Mouse (Mus musculus) liver, adult 2 months (tissue): ENCODE results near the gene Tmtc4. TPM values are rescaled to one million over a fixed set of nuclear protein-coding genes. Genes with fewer than 3 reads are reported as not detected.
A peak's percentile ranks its signal among the peaks of the same experiment; 100 is the strongest.

ENCODE experiments used
- DNase-seq: peaks from one replicate; pipeline ENCODE4 v3.0.0-alpha.2; 2011; ENCODE audit warnings: low read depth, low spot score; ENCODE audit errors: extremely low read depth
- H3K27ac ChIP-seq: fragments of 200-500 bp; replicated peaks from 2 replicates; pipeline ENCODE4 v1.5.1; 2012; ENCODE audit warnings: low read depth, mild to moderate bottlenecking, control low read depth, inconsistent platforms, low read length; ENCODE audit not compliant: insufficient read depth
- H3K27me3 ChIP-seq: fragments of 200-500 bp; 2 replicates; pipeline ENCODE4 v1.6.1; 2012; ENCODE audit warnings: mild to moderate bottlenecking, moderate library complexity, low read length, inconsistent platforms; ENCODE audit not compliant: control insufficient read depth, insufficient read depth
- H3K36me3 ChIP-seq: fragments of 200-500 bp; 2 replicates; pipeline ENCODE4 v1.6.1; 2012; ENCODE audit warnings: low read length, inconsistent platforms; ENCODE audit not compliant: control insufficient read depth, insufficient read depth
- H3K4me1 ChIP-seq: fragments of 200-500 bp; 2 replicates; pipeline ENCODE4 v1.6.1; 2011; ENCODE audit warnings: low read length; ENCODE audit not compliant: control insufficient read depth, insufficient read depth
- H3K4me3 ChIP-seq: fragments of 200-500 bp; 2 replicates; pipeline ENCODE4 v1.5.1; 2011; ENCODE audit warnings: low read depth, mild to moderate bottlenecking, control low read depth, low read length, moderate library complexity; ENCODE audit not compliant: insufficient read depth
- H3K79me2 ChIP-seq: fragments of 200-500 bp; 2 replicates; pipeline ENCODE4 v1.6.1; 2012; ENCODE audit warnings: inconsistent platforms, mild to moderate bottlenecking, low read length, moderate library complexity; ENCODE audit not compliant: control insufficient read depth, insufficient read depth
- H3K9ac ChIP-seq: fragments of 200-500 bp; 2 replicates; pipeline ENCODE4 v1.6.1; 2012; ENCODE audit warnings: low read depth, mild to moderate bottlenecking, control low read depth, inconsistent platforms, low read length
- CTCF ChIP-seq: fragments of 200-500 bp; IDR thresholded peaks from 2 replicates; pipeline ENCODE4 v1.5.1; 2011; ENCODE audit warnings: low read depth, low read length, control low read depth
- POLR2A ChIP-seq: fragments of 200-500 bp; IDR thresholded peaks from 2 replicates; pipeline ENCODE4 v1.6.1; 2011; ENCODE audit warnings: low read length, control low read depth; ENCODE audit not compliant: insufficient read depth; ENCODE audit errors: extremely low read depth
- WGBS: fragments of 180-500 bp; shearing (Covaris S2); methylation state at CpG from one replicate; pipeline ENCODE4 v1.1.7; 2018; 5-methylcytosine and 5-hydroxymethylcytosine counted together
- polyA plus RNA-seq: library from polyadenylated mRNA; depleted of rRNA; stranded (reverse); fragments of >200 nt; gene quantifications from 2 replicates; pipeline ENCODE4 v1.2.3, GENCODE M21; 2012
- total RNA-seq: library from RNA; depleted of rRNA; stranded (reverse); fragments of >200 nt; gene quantifications from 2 replicates; pipeline ENCODE4 v1.2.3, GENCODE M21; 2014

Tmtc4 gene
- total and polyA plus RNA-seq, 2 experiments = 5.3 to 7.0 TPM

DNA sequence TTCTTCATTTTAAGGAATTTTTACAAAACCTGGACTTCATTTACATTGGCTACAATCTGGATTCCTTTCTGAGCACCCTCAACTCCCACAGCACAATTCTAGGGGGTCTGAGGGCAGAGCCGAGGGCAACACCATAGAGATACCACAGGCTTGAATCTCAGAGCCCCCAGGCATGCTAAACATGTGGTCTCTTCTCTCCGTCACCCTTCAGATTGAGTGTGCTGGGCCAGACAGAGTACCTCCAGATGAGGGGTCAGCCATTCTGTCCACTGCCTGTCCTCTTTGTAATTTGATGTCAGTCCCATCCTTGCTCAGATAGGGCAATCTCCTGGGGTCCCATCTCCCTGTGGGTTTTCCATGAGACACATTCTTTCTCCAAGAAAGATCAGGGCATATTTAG, 102.1 kb downstream of the Tmtc4 start:
- H3K27ac ChIP-seq = no peak overlapping the region
- TF ChIP-seq POLR2A = no peak
- TF ChIP-seq CTCF = no peak
- no peaks in the 10 kb centered on the region for H3K27me3 ChIP-seq
- H3K4me3 ChIP-seq = no peak overlapping the region
- DNase-seq = no peak
- H3K36me3 ChIP-seq = peaks cover 8% of the 10 kb centered on the region
- H3K4me1 ChIP-seq = peaks cover 10% of the 10 kb centered on the region; the same call in 1 of the 2 replicates
- 95% methylated on average over 2 of the region's 2 CpGs for WGBS
- H3K79me2 ChIP-seq = no peaks in the 10 kb centered on the region
- no peak overlapping the region for H3K9ac ChIP-seq

DNA sequence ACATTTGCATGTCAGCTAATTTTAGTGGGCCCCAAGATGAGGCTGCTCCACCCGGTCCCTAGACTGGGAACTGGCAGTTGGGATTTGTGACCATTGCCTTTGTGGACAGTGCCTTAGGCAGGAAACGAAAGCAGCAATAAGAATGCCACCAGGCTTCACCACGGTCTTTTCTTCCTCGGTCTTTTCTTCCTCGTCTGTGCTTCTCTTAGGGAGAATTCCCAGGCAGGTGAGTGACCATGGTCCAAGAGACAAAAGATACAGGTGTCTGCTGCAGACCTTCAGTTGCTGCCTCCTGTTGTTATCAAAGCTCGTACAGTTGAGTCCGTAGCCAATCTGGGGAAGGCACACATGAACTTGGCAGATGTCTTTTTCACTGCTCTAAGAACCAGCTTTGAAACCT, 103.5 kb downstream of the Tmtc4 start:
- DNase-seq = no peak
- 92% methylated on average over 7 of the region's 7 CpGs for WGBS
- H3K27ac ChIP-seq = no peak overlapping the region
- H3K9ac ChIP-seq = no peak overlapping the region
- no peaks in the 10 kb centered on the region for H3K27me3 ChIP-seq
- no peak for TF ChIP-seq CTCF
- TF ChIP-seq POLR2A = no peak
- H3K79me2 ChIP-seq = no peaks in the 10 kb centered on the region
- peaks cover 11% of the 10 kb centered on the region; the same call in 1 of the 2 replicates for H3K4me1 ChIP-seq
- H3K36me3 ChIP-seq = peaks cover 6% of the 10 kb centered on the region; the same call in 1 of the 2 replicates
- H3K4me3 ChIP-seq = no peak overlapping the region

DNA sequence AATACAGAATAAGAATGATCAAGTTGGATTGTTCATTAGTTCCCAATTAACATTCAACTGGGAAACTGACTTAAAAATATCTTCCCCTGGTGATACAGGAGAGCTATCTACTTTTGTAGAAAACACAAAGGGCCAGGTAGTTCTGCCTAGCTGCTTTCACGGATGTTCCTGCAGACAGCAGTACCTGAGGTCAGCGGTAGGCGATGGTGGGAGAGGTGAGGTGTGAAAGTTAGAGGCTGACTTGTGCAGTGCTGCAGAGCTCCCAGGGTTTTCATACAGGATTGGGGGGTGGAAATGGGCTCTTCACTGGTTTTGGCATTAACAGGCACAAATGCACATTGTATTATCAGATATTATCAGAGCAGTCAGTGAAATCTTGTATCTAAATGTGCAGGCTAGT, 106.0 kb downstream of the Tmtc4 start:
- no peak overlapping the region for H3K9ac ChIP-seq

DNA sequence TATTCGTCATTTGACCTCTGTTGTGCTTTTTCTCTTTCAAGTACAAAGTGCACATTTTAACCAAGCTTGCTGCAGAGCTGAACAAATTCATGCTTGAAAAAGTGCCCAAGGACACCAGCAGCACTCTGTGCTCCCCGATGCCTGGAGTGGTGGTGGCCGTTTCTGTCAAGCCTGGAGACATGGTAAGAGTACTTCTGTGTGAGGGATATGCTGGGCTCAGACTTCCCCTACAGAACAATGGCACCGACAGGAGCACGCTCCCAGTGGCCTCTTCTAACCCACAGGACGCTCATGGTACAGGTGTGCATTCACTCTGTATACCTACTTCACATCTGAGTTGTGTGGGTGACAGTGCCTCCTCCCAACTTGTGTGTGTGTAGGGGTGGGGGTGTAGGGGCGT, 107.1 kb downstream of the Tmtc4 start:
- Histone ChIP-seq H3K9ac (peak overlapping the region; percentile 2; the same call in 1 of the 2 replicates), H3K79me2 (no peaks in the 10 kb centered on the region), H3K4me1 (peaks cover 15% of the 10 kb centered on the region), H3K27ac (peak overlapping the region; percentile 52), H3K27me3 (no peaks in the 10 kb centered on the region), H3K36me3 (no peaks in the 10 kb centered on the region), H3K4me3 (no peak overlapping the region)
- 33% methylated on average over 7 of the region's 7 CpGs for WGBS
- TF ChIP-seq POLR2A (no peak), CTCF (no peak)
- peak; percentile 86 for DNase-seq

More for the DNA sequence above, 106.0 kb downstream of the Tmtc4 start:
- no peak for DNase-seq
- no peaks in the 10 kb centered on the region for H3K79me2 ChIP-seq
- 78% methylated on average over 3 of the region's 3 CpGs for WGBS
- H3K4me3 ChIP-seq = no peak overlapping the region
- peaks cover 4% of the 10 kb centered on the region; the same call in 1 of the 2 replicates for H3K36me3 ChIP-seq
- H3K4me1 ChIP-seq = peaks cover 11% of the 10 kb centered on the region
- H3K27me3 ChIP-seq = no peaks in the 10 kb centered on the region
- H3K27ac ChIP-seq = peak overlapping the region; percentile 16; the same call in 1 of the 2 replicates
- TF ChIP-seq CTCF (no peak), POLR2A (no peak)

DNA sequence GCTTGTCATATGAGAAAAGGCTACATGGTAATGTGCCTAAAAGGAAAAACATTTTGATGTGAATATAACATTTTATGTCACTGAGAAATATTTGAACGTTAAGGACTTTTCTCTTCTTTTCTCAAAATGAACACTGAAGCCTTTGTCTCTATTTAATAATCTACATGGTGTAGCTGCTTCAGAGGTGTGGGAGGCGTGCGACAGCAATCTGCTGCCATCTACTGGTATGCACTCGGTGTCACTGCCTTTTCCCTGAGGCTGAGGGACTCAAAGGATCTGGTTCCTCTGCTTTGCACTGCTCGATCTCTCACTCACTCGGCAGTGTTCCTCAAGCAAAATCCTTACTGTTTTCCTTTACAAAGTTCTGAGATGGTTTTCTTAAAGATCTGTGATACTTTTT, 107.7 kb downstream of the Tmtc4 start:
- Histone ChIP-seq H3K27me3 (no peaks in the 10 kb centered on the region), H3K4me1 (peaks cover 15% of the 10 kb centered on the region), H3K4me3 (no peak overlapping the region; the same call in 1 of the 2 replicates), H3K9ac (no peak overlapping the region), H3K27ac (0 out of 2 replicates have a peak overlapping the region, but pooled peaks have one; percentile 57), H3K79me2 (no peaks in the 10 kb centered on the region), H3K36me3 (no peaks in the 10 kb centered on the region)
- no peak for TF ChIP-seq POLR2A
- TF ChIP-seq CTCF = peak; percentile 100
- WGBS = 1% methylated on average over 6 of the region's 6 CpGs
- DNase-seq = peak; percentile 65

DNA sequence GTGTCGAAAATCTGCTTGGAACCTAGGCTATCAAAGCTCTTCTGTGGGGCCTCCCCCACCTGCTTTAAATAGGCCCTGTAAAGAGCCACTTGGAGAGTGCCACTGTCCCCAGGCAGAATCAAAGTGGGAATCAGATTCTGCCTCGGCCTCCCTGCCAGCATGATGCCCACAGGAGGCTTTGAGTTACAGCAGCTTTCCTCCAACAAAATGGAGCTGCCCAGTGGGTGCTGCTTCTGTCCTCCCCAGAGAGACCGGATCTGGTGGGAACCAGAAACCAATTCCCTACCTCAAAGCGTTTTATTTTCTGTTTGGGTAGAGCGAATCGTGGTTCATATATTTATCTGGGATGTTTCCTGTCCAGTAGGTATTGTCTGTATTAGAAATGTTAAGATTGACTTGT, 108.2 kb downstream of the Tmtc4 start:
- Histone ChIP-seq H3K27ac (no peak overlapping the region), H3K4me1 (peaks cover 15% of the 10 kb centered on the region), H3K4me3 (no peak overlapping the region), H3K27me3 (no peaks in the 10 kb centered on the region), H3K79me2 (no peaks in the 10 kb centered on the region), H3K36me3 (no peaks in the 10 kb centered on the region), H3K9ac (no peak overlapping the region)
- no peak for DNase-seq
- WGBS = 81% methylated on average over 6 of the region's 6 CpGs
- TF ChIP-seq CTCF = no peak
- TF ChIP-seq POLR2A = no peak
